Mouse (Mus musculus): ENCODE data around the gene Dhdh. TPM values are rescaled to one million over a fixed set of nuclear protein-coding genes. Genes with fewer than 3 reads are reported as not detected.
"Not testable (repeated sequence)": the region's sequence is repeated elsewhere in the genome, so short reads cannot be mapped to it uniquely, and the experiment has no call there.

The Dhdh gene
- polyA plus RNA-seq, 1 experiment from 2014 or later, result 3.4 TPM

- Histone ChIP-seq H3K27me3 (no peaks in the 10 kb centered on the region), H3K36me3 (peaks cover 2% of the 10 kb centered on the region; the same call in 1 of the 2 replicates), H3K9me3 (replicated peaks) (no peaks in the 10 kb centered on the region), H3K4me3 (0 out of 2 replicates have a peak overlapping the region, but pooled peaks have one; percentile 10), H3K27ac (no peak overlapping the region), H3K4me1 (peaks cover 21% of the 10 kb centered on the region), H3K4me2 (replicated peaks) (0 out of 2 replicates have a peak overlapping the region, but pooled peaks have one; percentile 0), H3K9ac (no peak overlapping the region)
- WGBS, result 69% methylated on average over 18 of the region's 18 CpGs
- ATAC-seq (ENCODE audit: low FRiP score), result no peak
Observed at GRCm38 (mm10) chr7:45522957-45523676, 34.5 kb upstream of the Dhdh start.

- H3K9me3 ChIP-seq (replicated peaks), result no peaks in the 10 kb centered on the region
- H3K4me3 ChIP-seq, result peak overlapping the region; percentile 46
- H3K36me3 ChIP-seq, result peaks cover 2% of the 10 kb centered on the region; the same call in 1 of the 2 replicates
- peak overlapping the region; percentile 56 for H3K4me2 ChIP-seq (replicated peaks)
- ATAC-seq (ENCODE audit: low FRiP score), result no peak
- no peaks in the 10 kb centered on the region for H3K27me3 ChIP-seq
- no peak overlapping the region; the same call in 1 of the 2 replicates for H3K9ac ChIP-seq
- 57% methylated on average over 16 of the region's 16 CpGs for WGBS
- peaks cover 21% of the 10 kb centered on the region for H3K4me1 ChIP-seq
- no peak overlapping the region for H3K27ac ChIP-seq
Observed at GRCm38 (mm10) chr7:45522194-45522752, 33.7 kb upstream of the Dhdh start.

GRCm38 (mm10) chr7:45521728-45522184 is 33.2 kb upstream of the Dhdh start:
- H3K4me3 ChIP-seq, result peak overlapping the region; percentile 46
- H3K27ac ChIP-seq, result peak overlapping the region; percentile 87
- H3K4me1 ChIP-seq, result peaks cover 21% of the 10 kb centered on the region
- WGBS, result under 1% methylated on average over 28 of the region's 28 CpGs
- H3K36me3 ChIP-seq, result peaks cover 2% of the 10 kb centered on the region; the same call in 1 of the 2 replicates
- H3K9me3 ChIP-seq (replicated peaks), result no peaks in the 10 kb centered on the region
- H3K9ac ChIP-seq, result peak overlapping the region; percentile 64
- peak; percentile 60 for ATAC-seq (ENCODE audit: low FRiP score)
- peak overlapping the region; percentile 56 for H3K4me2 ChIP-seq (replicated peaks)
- no peaks in the 10 kb centered on the region for H3K27me3 ChIP-seq

- peaks cover 2% of the 10 kb centered on the region; the same call in 1 of the 2 replicates for H3K36me3 ChIP-seq
- no peak for ATAC-seq (ENCODE audit: low FRiP score)
- no peaks in the 10 kb centered on the region for H3K9me3 ChIP-seq (replicated peaks)
- H3K4me3 ChIP-seq, result no peak overlapping the region
- H3K9ac ChIP-seq, result no peak overlapping the region
- no peak overlapping the region for H3K27ac ChIP-seq
- H3K4me1 ChIP-seq, result peaks cover 20% of the 10 kb centered on the region
- no peaks in the 10 kb centered on the region for H3K27me3 ChIP-seq
- 95% methylated on average over 7 of the region's 7 CpGs for WGBS
- H3K4me2 ChIP-seq (replicated peaks), result no peak overlapping the region
Observed at GRCm38 (mm10) chr7:45520605-45521004, 32.0 kb upstream of the Dhdh start.

GRCm38 (mm10) chr7:45519345-45520120 is 30.9 kb upstream of the Dhdh start:
- no peak overlapping the region for H3K27ac ChIP-seq
- no peak overlapping the region for H3K9ac ChIP-seq
- H3K9me3 ChIP-seq (replicated peaks), result no peaks in the 10 kb centered on the region
- no peak overlapping the region for H3K4me3 ChIP-seq
- no peak for ATAC-seq (ENCODE audit: low FRiP score)
- H3K4me2 ChIP-seq (replicated peaks), result no peak overlapping the region
- peaks cover 2% of the 10 kb centered on the region; the same call in 1 of the 2 replicates for H3K36me3 ChIP-seq
- H3K4me1 ChIP-seq, result peaks cover 10% of the 10 kb centered on the region; the same call in 1 of the 2 replicates
- WGBS, result 82% methylated on average over 8 of the region's 8 CpGs
- no peaks in the 10 kb centered on the region for H3K27me3 ChIP-seq

- Histone ChIP-seq H3K4me3 (no peak overlapping the region), H3K9ac (no peak overlapping the region), H3K9me3 (replicated peaks) (no peaks in the 10 kb centered on the region), H3K27ac (no peak overlapping the region), H3K4me2 (replicated peaks) (no peak overlapping the region), H3K4me1 (peaks cover 8% of the 10 kb centered on the region; the same call in 1 of the 2 replicates), H3K36me3 (peaks cover 1% of the 10 kb centered on the region; the same call in 1 of the 2 replicates), H3K27me3 (no peaks in the 10 kb centered on the region)
- WGBS, result 91% methylated on average over 16 of the region's 16 CpGs
- ATAC-seq (ENCODE audit: low FRiP score), result no peak
Observed at GRCm38 (mm10) chr7:45518618-45519017, 30.0 kb upstream of the Dhdh start.

- H3K27ac ChIP-seq; H3K36me3 ChIP-seq; H3K27me3 ChIP-seq; H3K9me3 ChIP-seq (replicated peaks); H3K9ac ChIP-seq; H3K4me2 ChIP-seq (replicated peaks); H3K4me3 ChIP-seq; ATAC-seq (ENCODE audit: low FRiP score); H3K4me1 ChIP-seq: not testable (repeated sequence)
- 72% methylated on average over 5 of the region's 5 CpGs for WGBS
Observed at GRCm38 (mm10) chr7:45516846-45517245, 28.2 kb upstream of the Dhdh start.

- H3K4me2 ChIP-seq (replicated peaks), result 0 out of 2 replicates have a peak overlapping the region, but pooled peaks have one; percentile 3
- H3K9me3 ChIP-seq (replicated peaks), result no peaks in the 10 kb centered on the region
- no peak overlapping the region for H3K9ac ChIP-seq
- 32% methylated on average over 16 of the region's 16 CpGs for WGBS
- no peaks in the 10 kb centered on the region for H3K27me3 ChIP-seq
- no peak overlapping the region for H3K27ac ChIP-seq
- 0 out of 2 replicates have a peak overlapping the region, but pooled peaks have one; percentile 7 for H3K4me3 ChIP-seq
- no peaks in the 10 kb centered on the region for H3K36me3 ChIP-seq
- H3K4me1 ChIP-seq, result no peaks in the 10 kb centered on the region
- ATAC-seq (ENCODE audit: low FRiP score), result no peak
Observed at GRCm38 (mm10) chr7:45515436-45515835, 26.8 kb upstream of the Dhdh start.

- H3K9ac ChIP-seq, result no peak overlapping the region
- no peaks in the 10 kb centered on the region for H3K27me3 ChIP-seq
- H3K4me1 ChIP-seq, result peaks cover 3% of the 10 kb centered on the region
- 89% methylated on average over 7 of the region's 7 CpGs for WGBS
- H3K4me3 ChIP-seq, result no peak overlapping the region
- no peaks in the 10 kb centered on the region for H3K9me3 ChIP-seq (replicated peaks)
- ATAC-seq (ENCODE audit: low FRiP score), result no peak
- no peak overlapping the region for H3K4me2 ChIP-seq (replicated peaks)
- no peaks in the 10 kb centered on the region for H3K36me3 ChIP-seq
- H3K27ac ChIP-seq, result no peak overlapping the region
Observed at GRCm38 (mm10) chr7:45514411-45514810, 25.8 kb upstream of the Dhdh start.

GRCm38 (mm10) chr7:45509912-45510787 is 21.5 kb upstream of the Dhdh start, which contains the start of gene Nucb1:
Nucb1 (minus strand) TSS chr7:45510406.
- Histone ChIP-seq H3K9ac (peak within 1 kb of the TSS; percentile 80), H3K27me3 (no peaks in the 10 kb centered on the region), H3K4me1 (peaks cover 13% of the 10 kb centered on the region), H3K9me3 (replicated peaks) (no peaks in the 10 kb centered on the region), H3K4me2 (replicated peaks) (peak within 1 kb of the TSS; percentile 80), H3K27ac (peak within 1 kb of the TSS; percentile 80), H3K4me3 (peak within 1 kb of the TSS; percentile 61), H3K36me3 (peaks cover 19% of the 10 kb centered on the region)
- ATAC-seq (ENCODE audit: low FRiP score), result peak; percentile 91
- under 1% methylated on average over 44 of the region's 44 CpGs for WGBS

- WGBS, result 46% methylated on average over 19 of the region's 19 CpGs
- no peak overlapping the region for H3K27ac ChIP-seq
- peaks cover 19% of the 10 kb centered on the region for H3K36me3 ChIP-seq
- peaks cover 13% of the 10 kb centered on the region for H3K4me1 ChIP-seq
- ATAC-seq (ENCODE audit: low FRiP score), result peak; percentile 26
- H3K4me3 ChIP-seq, result peak overlapping the region; percentile 61
- no peaks in the 10 kb centered on the region for H3K9me3 ChIP-seq (replicated peaks)
- H3K4me2 ChIP-seq (replicated peaks), result peak overlapping the region; percentile 80
- peak overlapping the region; percentile 80 for H3K9ac ChIP-seq
- H3K27me3 ChIP-seq, result no peaks in the 10 kb centered on the region
Observed at GRCm38 (mm10) chr7:45509181-45509882, 20.7 kb upstream of the Dhdh start.
